Mouse (Mus musculus): ENCODE measurements around the gene Tbcel. TPM values are rescaled to one million over a fixed set of nuclear protein-coding genes. Genes with fewer than 3 reads are reported as not detected.

Gene Tbcel
- polyA plus RNA-seq (2015; fragmentation: Nextera tagmentation; extraction: Ambion mirVana) = 3.3 and 3.8 TPM in 2 replicates

DNA sequence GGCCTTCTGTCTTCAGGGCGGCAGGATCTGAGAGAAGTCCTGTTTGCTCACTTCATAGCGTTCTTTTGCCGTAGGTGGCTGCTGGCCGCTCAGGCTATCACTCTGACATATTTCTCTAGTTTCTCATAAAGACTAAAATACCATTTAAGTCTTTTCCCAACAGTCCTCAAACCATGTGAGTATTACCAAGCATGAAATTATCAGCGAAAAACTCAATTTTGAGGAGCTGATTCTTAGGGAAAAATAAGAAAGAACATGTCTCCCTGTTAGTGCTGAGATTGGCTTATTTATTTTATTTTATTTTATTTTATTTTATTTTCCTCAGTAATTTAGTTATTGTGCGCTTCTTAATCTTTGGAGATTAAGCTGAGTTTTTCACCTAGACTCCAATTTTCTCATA is at the start of gene Tbcel:
Tbcel (minus strand) TSS at position 101 of the 400 bp plus-strand sequence.
- 75% methylated on average over 6 of the region's 6 CpGs for WGBS
- no peak within 1 kb of the TSS for H3K9ac ChIP-seq
- H3K4me3 ChIP-seq = no peak within 1 kb of the TSS
- H3K36me3 ChIP-seq = no peaks in the 10 kb centered on the region
- H3K27me3 ChIP-seq = no peaks in the 10 kb centered on the region
- H3K4me1 ChIP-seq = no peaks in the 10 kb centered on the region
- H3K9me3 ChIP-seq = no peaks in the 10 kb centered on the region
- H3K4me2 ChIP-seq = no peak within 1 kb of the TSS
- ATAC-seq (ENCODE audit: insufficient number of reproducible peaks, low FRiP score, low TSS enrichment, low read depth) = no peak
- H3K27ac ChIP-seq = no peak within 1 kb of the TSS

DNA sequence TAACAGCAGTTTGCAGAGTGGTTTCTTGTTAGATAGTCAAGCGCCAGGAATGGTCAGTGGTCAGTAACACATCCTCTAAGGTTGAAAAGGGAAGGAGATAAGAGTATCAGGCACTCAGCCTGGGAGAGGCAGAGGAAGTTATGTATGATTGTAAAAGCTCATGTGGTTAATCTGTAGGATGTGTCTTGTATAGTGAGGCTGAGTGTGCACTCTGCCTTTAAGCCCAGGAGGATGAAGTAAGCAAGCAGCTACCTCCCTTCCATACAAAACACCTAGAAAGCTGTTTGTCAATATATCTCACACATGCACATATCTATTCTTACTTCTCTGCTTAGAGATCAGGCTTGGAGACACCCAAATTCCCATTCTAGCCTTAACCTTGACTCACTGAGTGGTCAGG is 47.6 kb upstream of the Tbcel start:
- H3K9me3 ChIP-seq = no peaks in the 10 kb centered on the region
- H3K4me1 ChIP-seq = no peaks in the 10 kb centered on the region
- no peak for ATAC-seq (ENCODE audit: insufficient number of reproducible peaks, low FRiP score, low TSS enrichment, low read depth)
- H3K4me2 ChIP-seq = no peak overlapping the region
- no peaks in the 10 kb centered on the region for H3K36me3 ChIP-seq
- H3K9ac ChIP-seq = no peak overlapping the region
- no peaks in the 10 kb centered on the region for H3K27me3 ChIP-seq
- H3K27ac ChIP-seq = no peak overlapping the region
- no peak overlapping the region for H3K4me3 ChIP-seq
- WGBS = 83% methylated on average over 1 of the region's 1 CpGs

DNA sequence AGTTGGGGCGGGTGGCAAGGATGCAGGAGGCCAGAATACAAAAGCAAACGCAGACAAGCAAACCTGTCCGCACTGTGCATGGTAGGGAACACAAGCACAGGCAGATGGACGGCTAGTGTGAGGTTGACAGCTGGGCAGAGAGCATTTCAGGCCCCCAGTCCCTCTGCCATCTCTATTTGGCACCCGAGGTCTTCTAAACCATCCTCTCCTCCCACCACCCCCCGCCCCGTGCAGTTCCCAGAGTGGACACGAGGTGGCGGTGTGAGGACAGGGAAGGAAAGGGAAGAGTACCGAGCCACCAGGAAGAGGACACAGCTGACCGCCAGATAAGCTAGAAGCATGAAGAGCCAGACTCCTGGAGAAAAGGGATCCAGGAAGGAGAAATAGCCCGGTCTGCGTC is 42.5 kb upstream of the Tbcel start:
- no peaks in the 10 kb centered on the region for H3K27me3 ChIP-seq

DNA sequence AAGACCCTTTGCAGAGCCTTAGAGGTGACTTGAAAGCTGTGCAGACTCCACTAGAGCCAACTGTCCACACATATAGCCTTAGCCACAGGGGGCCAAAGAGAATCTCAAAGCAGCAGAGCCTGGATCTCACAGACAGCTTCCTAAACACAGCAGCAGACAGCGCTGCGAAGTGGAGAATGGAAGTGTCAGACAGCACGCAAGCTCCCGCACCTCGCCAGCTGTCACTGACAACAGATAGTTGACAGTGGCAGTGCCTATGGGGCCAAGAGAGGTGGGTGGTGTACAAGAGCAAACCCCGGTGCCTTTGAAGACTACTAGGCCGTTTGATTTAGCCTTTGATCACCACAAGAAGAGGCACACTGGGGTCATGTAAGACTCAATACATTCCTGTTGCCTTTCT is 41.4 kb upstream of the Tbcel start:
- no peaks in the 10 kb centered on the region for H3K27me3 ChIP-seq
- no peaks in the 10 kb centered on the region for H3K9me3 ChIP-seq
- no peaks in the 10 kb centered on the region for H3K36me3 ChIP-seq
- no peak overlapping the region for H3K4me2 ChIP-seq
- no peak overlapping the region for H3K9ac ChIP-seq
- 53% methylated on average over 7 of the region's 7 CpGs for WGBS
- no peaks in the 10 kb centered on the region for H3K4me1 ChIP-seq
- no peak overlapping the region for H3K27ac ChIP-seq
- no peak overlapping the region for H3K4me3 ChIP-seq
- no peak for ATAC-seq (ENCODE audit: insufficient number of reproducible peaks, low FRiP score, low TSS enrichment, low read depth)

More for the DNA sequence above, 42.5 kb upstream of the Tbcel start:
- Histone ChIP-seq H3K36me3 (no peaks in the 10 kb centered on the region), H3K4me3 (no peak overlapping the region), H3K4me1 (no peaks in the 10 kb centered on the region), H3K4me2 (no peak overlapping the region), H3K9me3 (no peaks in the 10 kb centered on the region), H3K27ac (no peak overlapping the region), H3K9ac (no peak overlapping the region)
- 16% methylated on average over 13 of the region's 13 CpGs for WGBS
- no peak for ATAC-seq (ENCODE audit: insufficient number of reproducible peaks, low FRiP score, low TSS enrichment, low read depth)

DNA sequence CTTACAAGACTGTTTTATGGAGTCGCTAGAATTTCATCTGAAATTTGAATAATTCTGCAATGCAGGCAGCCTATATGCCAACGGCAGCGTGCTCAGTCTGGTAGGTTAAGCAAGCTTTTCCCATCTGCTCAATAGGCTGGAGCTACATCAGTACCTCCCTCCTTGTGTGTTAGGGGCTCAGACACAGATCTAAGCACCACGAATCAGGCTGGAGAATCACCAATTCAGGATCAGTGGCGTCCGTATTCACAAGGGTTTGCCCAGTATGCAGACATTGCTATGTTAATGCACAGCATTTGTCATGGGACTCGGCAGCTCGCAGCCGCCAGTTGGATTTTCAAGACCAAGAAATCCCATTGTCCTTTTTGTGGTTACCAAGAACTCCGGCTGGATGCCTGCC is 36.9 kb upstream of the Tbcel start:
- H3K9me3 ChIP-seq = no peaks in the 10 kb centered on the region
- H3K9ac ChIP-seq = no peak overlapping the region
- H3K27ac ChIP-seq = no peak overlapping the region
- ATAC-seq (ENCODE audit: insufficient number of reproducible peaks, low FRiP score, low TSS enrichment, low read depth) = no peak
- WGBS = 90% methylated on average over 10 of the region's 10 CpGs
- no peaks in the 10 kb centered on the region for H3K4me1 ChIP-seq
- H3K36me3 ChIP-seq = no peaks in the 10 kb centered on the region
- H3K4me3 ChIP-seq = no peak overlapping the region
- no peak overlapping the region for H3K4me2 ChIP-seq
- no peaks in the 10 kb centered on the region for H3K27me3 ChIP-seq

DNA sequence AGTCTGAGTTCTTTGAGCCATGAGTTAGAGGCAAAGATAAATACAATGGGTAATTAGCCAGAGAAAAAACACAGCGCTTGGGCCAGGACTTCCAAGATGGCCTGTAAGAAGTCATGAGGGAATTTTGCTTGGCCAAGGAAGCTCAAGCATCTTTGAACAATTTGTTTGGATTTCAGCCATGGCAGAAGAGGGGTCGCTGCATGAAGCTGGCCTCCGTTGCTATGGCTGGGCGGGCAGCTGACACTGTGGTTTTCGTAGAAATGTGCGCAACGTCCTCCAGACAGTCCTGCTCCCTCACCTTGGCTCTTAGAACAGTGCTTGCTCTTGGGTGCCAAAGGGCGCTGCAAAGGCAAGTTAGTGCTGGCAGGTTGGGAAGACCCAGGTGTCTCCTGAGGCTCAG is 25.9 kb upstream of the Tbcel start:
- 85% methylated on average over 8 of the region's 8 CpGs for WGBS

DNA sequence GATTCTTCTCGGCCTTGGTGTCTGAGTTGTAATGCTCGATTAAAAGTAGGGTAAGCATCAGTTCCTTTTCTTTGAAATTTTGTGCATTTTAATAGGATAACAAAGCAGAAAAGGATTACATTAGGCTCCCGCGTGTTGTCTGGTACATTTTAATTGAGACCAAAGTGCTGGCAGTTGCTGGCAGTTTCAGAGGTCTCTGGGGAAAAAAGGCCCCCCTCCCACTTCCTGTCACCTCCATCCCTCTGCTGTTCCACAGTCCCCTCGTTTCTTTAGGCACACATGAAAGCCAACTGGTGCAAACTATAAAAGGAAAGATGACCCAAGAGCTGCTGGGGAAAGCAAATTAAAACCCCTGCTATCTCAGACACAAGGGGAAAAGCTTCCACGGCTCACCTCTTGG is 25.4 kb upstream of the Tbcel start:
- Histone ChIP-seq H3K4me2 (no peak overlapping the region), H3K27me3 (no peaks in the 10 kb centered on the region), H3K4me3 (no peak overlapping the region), H3K9ac (no peak overlapping the region), H3K9me3 (no peaks in the 10 kb centered on the region), H3K4me1 (peaks cover 20% of the 10 kb centered on the region), H3K36me3 (no peaks in the 10 kb centered on the region), H3K27ac (no peak overlapping the region)
- no peak for ATAC-seq (ENCODE audit: insufficient number of reproducible peaks, low FRiP score, low TSS enrichment, low read depth)
- 22% methylated on average over 6 of the region's 6 CpGs for WGBS

More for the DNA sequence above, 25.9 kb upstream of the Tbcel start:
- no peak overlapping the region for H3K4me3 ChIP-seq
- H3K9ac ChIP-seq = no peak overlapping the region
- peaks cover 20% of the 10 kb centered on the region for H3K4me1 ChIP-seq
- no peak overlapping the region for H3K4me2 ChIP-seq
- no peaks in the 10 kb centered on the region for H3K9me3 ChIP-seq
- H3K27ac ChIP-seq = no peak overlapping the region
- ATAC-seq (ENCODE audit: insufficient number of reproducible peaks, low FRiP score, low TSS enrichment, low read depth) = no peak
- H3K36me3 ChIP-seq = no peaks in the 10 kb centered on the region
- H3K27me3 ChIP-seq = no peaks in the 10 kb centered on the region

DNA sequence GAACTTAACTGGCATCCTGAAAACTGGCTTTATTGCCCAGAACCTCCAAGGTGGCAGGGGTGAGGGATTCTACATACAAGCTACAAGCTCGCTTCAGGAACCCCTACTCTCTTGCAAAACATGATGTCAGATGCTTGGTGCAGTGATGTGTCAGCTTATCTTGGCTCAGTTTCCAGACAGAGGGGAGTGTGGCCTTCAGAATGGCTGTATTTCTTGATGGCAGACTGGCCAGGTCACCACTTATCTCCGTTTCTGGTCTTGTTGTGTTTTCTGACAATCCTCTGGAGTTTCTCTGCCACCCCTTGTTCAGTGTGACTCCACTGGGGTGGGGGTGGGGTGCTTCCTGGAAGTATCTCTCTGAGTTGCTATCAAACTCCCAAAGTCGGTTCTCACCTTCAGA is 24.3 kb upstream of the Tbcel start:
- H3K9ac ChIP-seq = no peak overlapping the region
- no peak overlapping the region for H3K4me3 ChIP-seq
- no peaks in the 10 kb centered on the region for H3K27me3 ChIP-seq
- WGBS = 51% methylated on average over 3 of the region's 3 CpGs
- peaks cover 20% of the 10 kb centered on the region for H3K4me1 ChIP-seq
- H3K9me3 ChIP-seq = no peaks in the 10 kb centered on the region
- no peak for ATAC-seq (ENCODE audit: insufficient number of reproducible peaks, low FRiP score, low TSS enrichment, low read depth)
- H3K36me3 ChIP-seq = no peaks in the 10 kb centered on the region
- no peak overlapping the region for H3K4me2 ChIP-seq
- H3K27ac ChIP-seq = no peak overlapping the region

DNA sequence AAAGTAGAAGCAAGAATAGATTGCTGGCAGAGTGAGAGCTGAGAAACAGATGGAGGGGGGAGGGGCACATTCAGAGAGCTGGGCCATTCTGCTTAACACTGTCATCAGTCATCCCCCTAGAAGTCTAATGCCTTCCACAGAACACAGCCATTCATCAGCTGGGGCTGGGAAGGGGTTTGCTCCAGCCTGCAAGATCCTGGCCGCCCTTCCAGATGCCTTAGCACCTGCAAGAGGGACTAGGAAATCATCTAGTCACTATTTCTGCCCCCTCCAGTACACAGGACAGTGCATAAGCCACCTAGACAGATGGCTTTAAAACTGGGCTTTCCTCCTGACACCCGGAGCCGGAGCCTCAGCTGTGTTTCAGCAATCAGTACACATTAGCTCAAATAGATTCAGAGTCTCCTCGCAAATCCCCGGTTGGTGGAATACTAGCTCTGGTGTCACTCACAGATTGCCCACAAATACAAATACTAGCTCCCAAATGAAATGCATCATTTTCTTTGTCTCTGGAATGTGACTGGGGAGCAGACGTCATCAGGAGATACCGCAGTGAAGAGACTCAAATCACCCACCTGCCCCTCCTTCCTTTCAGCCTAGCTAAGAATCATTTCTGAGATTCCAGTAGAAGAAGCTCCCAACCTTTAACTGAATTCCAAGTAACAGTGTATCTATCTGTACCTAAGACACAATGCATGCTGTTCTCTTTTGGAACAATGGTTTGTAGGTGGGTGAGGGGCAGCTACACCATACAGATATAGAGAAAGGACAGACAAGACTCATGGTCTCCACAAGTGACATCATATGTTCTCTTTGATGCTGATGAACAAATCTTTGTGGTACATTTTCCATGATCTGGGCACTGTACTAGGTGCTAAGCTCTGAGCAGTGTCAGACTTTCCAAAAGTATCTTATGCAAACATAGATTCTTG is 22.9 kb upstream of the Tbcel start:
- WGBS = 48% methylated on average over 7 of the region's 7 CpGs
- Histone ChIP-seq H3K4me2 (no peak overlapping the region), H3K27me3 (no peaks in the 10 kb centered on the region), H3K4me1 (peaks cover 20% of the 10 kb centered on the region), H3K9me3 (no peaks in the 10 kb centered on the region), H3K4me3 (no peak overlapping the region), H3K36me3 (no peaks in the 10 kb centered on the region), H3K27ac (no peak overlapping the region; the same call in 1 of the 2 replicates), H3K9ac (no peak overlapping the region)
- ATAC-seq (ENCODE audit: insufficient number of reproducible peaks, low FRiP score, low TSS enrichment, low read depth) = no peak

DNA sequence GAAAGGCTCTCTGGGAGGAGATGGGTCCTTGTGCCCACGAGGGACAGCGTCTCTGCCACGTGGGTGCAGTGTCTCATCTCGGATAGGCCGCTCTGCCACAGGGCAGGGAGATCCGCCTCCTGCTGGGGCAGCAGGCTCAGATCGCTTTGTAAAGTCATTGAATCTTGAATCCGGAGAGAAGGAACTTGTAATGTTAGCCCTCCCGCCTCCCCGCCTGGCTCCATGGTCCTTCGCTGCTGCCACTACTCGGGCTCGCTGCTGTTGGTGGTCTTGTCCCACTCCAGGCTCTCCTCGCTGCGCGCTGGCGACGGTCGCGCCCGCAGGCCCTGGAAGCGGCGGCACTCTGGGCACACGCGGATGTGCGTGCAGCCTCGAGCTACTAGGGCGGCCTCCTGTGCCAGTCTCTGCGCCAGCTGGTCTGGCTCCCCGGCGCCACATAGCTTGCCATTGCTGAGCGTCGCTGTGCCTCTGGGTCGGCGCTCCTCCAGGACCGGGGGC is 13.0 kb upstream of the Tbcel start:
- WGBS = 4% methylated on average over 36 of the region's 36 CpGs
- Histone ChIP-seq H3K9ac (peak overlapping the region; percentile 26; the same call in 1 of the 2 replicates), H3K36me3 (no peaks in the 10 kb centered on the region), H3K27me3 (peaks cover 26% of the 10 kb centered on the region), H3K27ac (no peak overlapping the region), H3K9me3 (no peaks in the 10 kb centered on the region), H3K4me2 (peak overlapping the region; percentile 75), H3K4me3 (peak overlapping the region; percentile 30), H3K4me1 (peaks cover 13% of the 10 kb centered on the region)
- ATAC-seq (ENCODE audit: insufficient number of reproducible peaks, low FRiP score, low TSS enrichment, low read depth) = no peak

DNA sequence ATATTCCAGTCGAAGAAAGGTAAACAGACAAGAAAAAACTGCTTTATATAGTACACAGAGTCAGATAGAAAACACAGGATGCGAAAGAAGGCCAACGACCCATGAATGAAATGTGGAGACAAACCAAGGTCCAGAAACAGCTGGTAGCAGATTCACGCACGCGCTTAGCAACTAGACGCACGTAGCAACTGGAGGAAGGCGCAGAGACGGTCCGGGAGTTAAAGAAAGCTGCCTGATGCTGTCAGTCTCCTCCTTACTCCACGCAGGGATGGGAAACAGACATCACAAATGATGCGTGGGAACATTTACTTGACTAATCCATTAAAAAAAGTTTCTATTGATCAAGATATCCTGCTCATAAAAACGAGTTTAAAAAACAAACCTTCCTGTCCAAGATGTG is 10.6 kb upstream of the Tbcel start:
- no peak overlapping the region for H3K4me2 ChIP-seq
- H3K36me3 ChIP-seq = no peaks in the 10 kb centered on the region
- H3K9me3 ChIP-seq = no peaks in the 10 kb centered on the region
- H3K9ac ChIP-seq = no peak overlapping the region
- ATAC-seq (ENCODE audit: insufficient number of reproducible peaks, low FRiP score, low TSS enrichment, low read depth) = no peak
- 76% methylated on average over 14 of the region's 14 CpGs for WGBS
- no peak overlapping the region for H3K4me3 ChIP-seq
- H3K27ac ChIP-seq = no peak overlapping the region
- peaks cover 23% of the 10 kb centered on the region for H3K27me3 ChIP-seq
- H3K4me1 ChIP-seq = peaks cover 13% of the 10 kb centered on the region

DNA sequence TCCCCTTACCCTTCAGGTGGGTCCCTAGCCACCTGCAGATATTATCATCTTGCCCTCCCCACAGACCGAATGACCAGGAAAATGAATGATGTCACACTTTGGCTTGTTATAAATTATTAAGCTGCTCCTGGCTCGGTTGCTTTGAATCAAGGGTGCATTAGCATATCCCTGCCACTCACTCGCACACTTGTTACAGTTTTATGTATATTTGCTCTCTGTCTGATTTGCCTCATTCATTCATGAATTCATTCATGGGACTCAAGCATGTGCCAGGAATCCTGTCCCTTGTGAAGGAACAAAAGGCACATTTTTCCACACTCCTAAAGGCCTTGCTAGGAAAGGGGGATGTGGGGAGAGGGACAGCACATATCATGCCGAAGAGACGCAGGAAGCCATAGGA is 5.5 kb upstream of the Tbcel start:
- H3K4me3 ChIP-seq = no peak overlapping the region
- H3K9me3 ChIP-seq = no peaks in the 10 kb centered on the region
- H3K9ac ChIP-seq = no peak overlapping the region
- H3K4me1 ChIP-seq = peaks cover 5% of the 10 kb centered on the region; the same call in 1 of the 2 replicates
- H3K27me3 ChIP-seq = no peaks in the 10 kb centered on the region
- H3K4me2 ChIP-seq = no peak overlapping the region
- H3K27ac ChIP-seq = no peak overlapping the region
- ATAC-seq (ENCODE audit: insufficient number of reproducible peaks, low FRiP score, low TSS enrichment, low read depth) = no peak
- 76% methylated on average over 5 of the region's 5 CpGs for WGBS
- H3K36me3 ChIP-seq = no peaks in the 10 kb centered on the region

Data from limb, embryonic 15.5 days (tissue).